Mouse (Mus musculus): ENCODE measurements around the gene Sec61a1. TPM values are rescaled to one million over a fixed set of nuclear protein-coding genes. Genes with fewer than 3 reads are reported as not detected.

Sec61a1 gene
- total RNA-seq, 2 experiments from 2014 or later, result 46.7 to 47.7 TPM

DNA sequence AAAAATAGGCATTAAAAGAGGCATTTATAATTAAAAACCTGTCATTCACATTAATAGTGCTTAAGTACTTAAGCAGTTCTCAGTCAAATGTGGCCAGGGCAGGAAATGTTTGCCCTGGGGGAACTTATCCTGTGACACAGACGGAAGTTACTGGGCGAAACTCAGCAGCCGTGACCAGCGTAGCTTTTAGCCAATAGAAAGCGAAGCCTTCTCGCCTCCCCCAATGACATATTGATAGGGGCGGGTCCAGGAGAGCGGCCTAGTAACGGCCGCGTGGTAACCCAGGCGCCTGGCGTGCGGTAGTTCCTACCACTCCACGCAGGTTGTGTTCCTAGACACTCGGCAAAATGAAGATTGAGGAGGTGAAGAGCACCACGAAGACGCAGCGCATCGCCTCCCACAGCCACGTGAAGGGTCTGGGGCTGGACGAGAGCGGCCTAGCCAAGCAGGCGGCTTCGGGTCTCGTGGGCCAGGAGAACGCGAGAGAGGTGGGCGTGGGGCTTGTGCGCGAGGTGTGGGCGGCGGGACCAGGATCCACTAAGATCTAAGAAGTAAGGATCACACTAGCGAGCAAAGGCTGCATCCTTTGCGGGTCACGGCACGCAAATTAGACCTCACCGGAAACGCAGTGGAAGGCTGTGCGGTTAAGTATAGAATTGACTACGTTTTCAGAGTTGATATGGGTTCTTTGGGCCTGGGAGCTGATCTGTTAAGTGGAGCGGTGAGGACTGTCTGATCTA, 53.4 kb downstream of the Sec61a1 start, which contains the start of gene Ruvbl1:
Ruvbl1 (plus strand) TSS at position 229 of the 740 bp plus-strand sequence.
- peak; percentile 89 for DNase-seq
- intact Hi-C loops (cut with DNase I), result loop anchor here (1.0 to 5.0 kb wide), 2 partner anchors 19 to 52 kb away; partner anchors contain the start of genes Eefsec and Sec61a1

GRCm38 (mm10) chr6:88454545-88454944, 64.2 kb downstream of the Sec61a1 start:
- intact Hi-C loops (cut with DNase I), result no loop called here
- DNase-seq, result no peak

Other genes starting within 250 kb of the Sec61a1 start
- gene Eefsec, start 72.4 kb downstream of the Sec61a1 start, total RNA-seq (2021), result 1 to 10 TPM; 6.6 to 8.7 TPM
- gene Ruvbl1, start 53.5 kb downstream of the Sec61a1 start, total RNA-seq (2021), result 10 to 100 TPM; 15.8 to 18.1 TPM
- 10 to 100 TPM; 30.3 to 39.1 TPM for gene Kbtbd12, start 119.0 kb upstream of the Sec61a1 start, total RNA-seq (2021)
- gene Mgll, start 205.5 kb upstream of the Sec61a1 start, total RNA-seq (2021), result 100 to 1,000 TPM; 113 to 133 TPM